Comparison of ENCODE assay signal across 8 mouse cellular contexts in genomic region chr5:96998566-96998907, GRCm38 (mm10). TPM values are rescaled to one million over a fixed set of nuclear protein-coding genes. Genes with fewer than 3 reads are reported as not detected.
DNase-seq lines count a peak whose midpoint lies in the region; ATAC-seq and TF ChIP-seq lines count a peak whose summit lies in the region.

No protein-coding gene starts in this region.

- H3K9me3 ChIP-seq in embryonic facial prominence, embryonic 14.5 days (ENCODE audit: control insufficient read depth, low read length), result no peaks in the 10 kb centered on the region
- H3K9me3 ChIP-seq in intestine, postnatal 0 days (ENCODE audit: control insufficient read depth), result no peaks in the 10 kb centered on the region
- no peaks in the 10 kb centered on the region for H3K9me3 ChIP-seq in neural tube, embryonic 15.5 days (replicated peaks)

- H3K27ac ChIP-seq in liver, adult 2 months (replicated peaks; ENCODE audit: insufficient read depth, low read depth, low read length), result 0 out of 2 replicates have a peak overlapping the region, but pooled peaks have one; percentile 24
- H3K27ac ChIP-seq in embryonic facial prominence, embryonic 14.5 days (replicated peaks; ENCODE audit: low read depth, low read length), result no peak overlapping the region
- peak overlapping the region; percentile 98 for H3K27ac ChIP-seq in intestine, postnatal 0 days (ENCODE audit: low read depth, low read length)
- peak overlapping the region; percentile 90 for H3K27ac ChIP-seq in neural tube, embryonic 15.5 days (replicated peaks)

- H3K79me2 ChIP-seq in liver, adult 2 months (ENCODE audit: control insufficient read depth, insufficient read depth, low read length), result peaks cover 23% of the 10 kb centered on the region

- peak overlapping the region; percentile 96 for H3K4me3 ChIP-seq in liver, adult 2 months (ENCODE audit: insufficient read depth, low read depth, low read length)
- peak overlapping the region; percentile 77 for H3K4me3 ChIP-seq in embryonic facial prominence, embryonic 14.5 days (ENCODE audit: low read depth, low read length)
- H3K4me3 ChIP-seq in intestine, postnatal 0 days (ENCODE audit: low read depth, low read length), result peak overlapping the region; percentile 87
- H3K4me3 ChIP-seq in neural tube, embryonic 15.5 days (replicated peaks), result peak overlapping the region; percentile 79

- no peak for ATAC-seq in embryonic facial prominence, embryonic 14.5 days (ENCODE audit: low read depth)
- ATAC-seq in intestine, postnatal 0 days, result no peak
- no peak for ATAC-seq in neural tube, embryonic 15.5 days (ENCODE audit: low FRiP score)

- H3K9ac ChIP-seq in liver, adult 2 months (ENCODE audit: low read depth, low read length), result peak overlapping the region; percentile 97
- peak overlapping the region; percentile 84 for H3K9ac ChIP-seq in embryonic facial prominence, embryonic 14.5 days (ENCODE audit: low read depth, low read length)
- peak overlapping the region; percentile 95 for H3K9ac ChIP-seq in intestine, postnatal 0 days (ENCODE audit: low read depth, low read length)
- H3K9ac ChIP-seq in neural tube, embryonic 15.5 days (replicated peaks), result peak overlapping the region; percentile 60

- H3K36me3 ChIP-seq in liver, adult 2 months (ENCODE audit: control insufficient read depth, insufficient read depth, low read length), result no peaks in the 10 kb centered on the region
- H3K36me3 ChIP-seq in embryonic facial prominence, embryonic 14.5 days (ENCODE audit: control insufficient read depth, insufficient read depth, low read length), result no peaks in the 10 kb centered on the region
- H3K36me3 ChIP-seq in intestine, postnatal 0 days (ENCODE audit: control insufficient read depth, insufficient read depth), result no peaks in the 10 kb centered on the region; the same call in 1 of the 2 replicates
- H3K36me3 ChIP-seq in neural tube, embryonic 15.5 days, result no peaks in the 10 kb centered on the region

- peaks cover 6% of the 10 kb centered on the region for H3K4me1 ChIP-seq in liver, adult 2 months (ENCODE audit: control insufficient read depth, insufficient read depth, low read length)
- H3K4me1 ChIP-seq in embryonic facial prominence, embryonic 14.5 days (ENCODE audit: control insufficient read depth, insufficient read depth, low read length), result peaks cover 15% of the 10 kb centered on the region; the same call in 1 of the 2 replicates
- peaks cover 19% of the 10 kb centered on the region for H3K4me1 ChIP-seq in intestine, postnatal 0 days (replicated peaks; ENCODE audit: control insufficient read depth, insufficient read depth, low read length)
- peaks cover 30% of the 10 kb centered on the region for H3K4me1 ChIP-seq in neural tube, embryonic 15.5 days

- DNase-seq in liver, adult 2 months (ENCODE audit: extremely low read depth, low read depth, low spot score), result no peak
- no peak for DNase-seq in liver
- DNase-seq in embryonic facial prominence, embryonic 14.5 days (ENCODE audit: low spot score), result no peak
- DNase-seq in ovary, postnatal 36 days (ENCODE audit: low spot score), result no peak
- no peak for DNase-seq in urinary bladder, postnatal 25 days (ENCODE audit: low spot score)
- DNase-seq in left cerebral cortex, postnatal 4 days, result no peak

- H3K27me3 ChIP-seq in liver, adult 2 months (ENCODE audit: control insufficient read depth, insufficient read depth, low read length), result no peaks in the 10 kb centered on the region
- H3K27me3 ChIP-seq in embryonic facial prominence, embryonic 14.5 days (replicated peaks; ENCODE audit: control insufficient read depth, insufficient read depth, low read length), result no peaks in the 10 kb centered on the region
- no peaks in the 10 kb centered on the region for H3K27me3 ChIP-seq in intestine, postnatal 0 days (replicated peaks; ENCODE audit: control insufficient read depth, insufficient read depth, low read length)
- H3K27me3 ChIP-seq in neural tube, embryonic 15.5 days (replicated peaks), result no peaks in the 10 kb centered on the region

- no peak for TF ChIP-seq POLR2A in liver, adult 2 months (IDR thresholded peaks at IDR 0.05; ENCODE audit: extremely low read depth, insufficient read depth, low read length)

- intact Hi-C loops in left cerebral cortex, postnatal 4 days (cut with DNase I), result no loop called here

- peak overlapping the region; percentile 68 for H3K4me2 ChIP-seq in embryonic facial prominence, embryonic 14.5 days (ENCODE audit: low read depth, low read length)
- peak overlapping the region; percentile 80 for H3K4me2 ChIP-seq in intestine, postnatal 0 days (replicated peaks; ENCODE audit: low read depth)
- H3K4me2 ChIP-seq in neural tube, embryonic 15.5 days, result peak overlapping the region; percentile 81

- 4% methylated on average over 6 of the region's 6 CpGs for WGBS in liver, adult 2 months
- 13% methylated on average over 6 of the region's 6 CpGs for WGBS in embryonic facial prominence, embryonic 14.5 days
- under 1% methylated on average over 6 of the region's 6 CpGs for WGBS in intestine, postnatal 0 days
- 9% methylated on average over 6 of the region's 6 CpGs for WGBS in neural tube, embryonic 15.5 days

- TF ChIP-seq CTCF in liver, adult 2 months (IDR thresholded peaks at IDR 0.05; ENCODE audit: low read depth, low read length), result no peak
- TF ChIP-seq CTCF in intestine, postnatal 0 days (IDR thresholded peaks at IDR 0.05; ENCODE audit: low read depth), result no peak

RNA-seq across cellular contexts. Expression of gene Bmp2k, which starts 1.0 kb away (rescaled TPM):
- total RNA-seq in liver, adult 2 months (2014; rRNA removed), result 6.6 and 7.1 TPM in 2 replicates
- 2.7 and 2.9 TPM in 2 replicates for polyA plus RNA-seq in liver, adult 2 months (2012; rRNA removed)
- 12.3 and 12.7 TPM in 2 replicates for polyA plus RNA-seq in embryonic facial prominence, embryonic 14.5 days (2014; fragmentation: Nextera tagmentation; extraction: Ambion mirVana)
- polyA plus RNA-seq in intestine, postnatal 0 days (2015; fragmentation: Nextera tagmentation; extraction: Ambion mirVana), result 21.2 and 23.8 TPM in 2 replicates
- polyA plus RNA-seq in neural tube, embryonic 15.5 days (2015; fragmentation: Nextera tagmentation; extraction: Ambion mirVana), result 7.8 and 10.9 TPM in 2 replicates
- total RNA-seq in left cerebral cortex, postnatal 4 days (2021), result 10 to 100 TPM; 14.3 to 16.1 TPM
